Mouse (Mus musculus): Measurements from ENCODE around the gene Tubg2. TPM values are rescaled to one million over a fixed set of nuclear protein-coding genes. Genes with fewer than 3 reads are reported as not detected.
"Not testable (repeated sequence)": the region's sequence is repeated elsewhere in the genome, so short reads cannot be mapped to it uniquely, and the experiment has no call there.

The Tubg2 gene
- polyA plus RNA-seq, 1 experiment from 2014 or later = 9.4 TPM

DNA sequence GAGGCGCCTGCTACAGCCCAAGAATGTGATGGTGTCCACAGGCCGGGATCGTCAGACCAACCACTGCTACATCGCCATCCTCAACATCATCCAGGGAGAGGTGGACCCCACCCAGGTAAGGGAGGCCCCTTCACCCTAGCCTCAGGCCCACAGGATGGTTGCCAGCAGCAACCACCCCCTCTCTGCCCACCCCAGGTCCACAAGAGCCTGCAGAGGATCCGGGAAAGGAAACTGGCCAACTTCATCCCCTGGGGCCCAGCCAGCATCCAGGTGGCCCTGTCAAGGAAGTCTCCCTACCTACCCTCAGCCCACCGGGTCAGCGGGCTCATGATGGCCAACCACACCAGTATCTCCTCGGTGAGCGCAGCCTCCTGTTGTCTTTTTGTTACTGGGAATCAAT, 30.7 kb upstream of the Tubg2 start:
- H3K27ac ChIP-seq; H3K9me3 ChIP-seq; H3K9ac ChIP-seq; ATAC-seq (ENCODE audit: insufficient number of reproducible peaks, insufficient read depth, low FRiP score, low TSS enrichment); H3K27me3 ChIP-seq; H3K4me3 ChIP-seq; H3K4me2 ChIP-seq (replicated peaks): not testable (repeated sequence)
- H3K4me1 ChIP-seq = peaks cover 12% of the 10 kb centered on the region
- peaks cover 45% of the 10 kb centered on the region for H3K36me3 ChIP-seq
- 92% methylated on average over 9 of the region's 9 CpGs for WGBS

DNA sequence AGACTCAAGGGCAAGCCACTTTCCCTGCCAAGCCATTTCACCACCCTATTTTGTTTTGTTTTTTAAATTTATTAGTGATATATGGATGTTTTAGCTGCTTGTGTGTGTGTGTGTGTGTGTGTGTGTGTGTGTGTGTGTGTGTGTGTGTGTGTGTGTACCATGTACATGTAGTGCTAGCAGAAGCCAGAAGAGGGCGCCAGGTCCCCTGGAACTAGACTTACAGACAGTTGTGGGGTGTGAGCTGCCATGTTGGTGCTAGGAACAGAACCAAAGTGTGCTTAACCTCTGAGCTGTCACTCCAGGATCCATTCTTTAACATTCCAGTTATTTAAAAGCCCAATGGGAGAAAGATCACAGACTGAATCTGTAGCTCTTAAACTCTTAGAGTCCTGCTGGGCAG, 28.6 kb upstream of the Tubg2 start:
- Histone ChIP-seq H3K4me2 (replicated peaks) (no peak overlapping the region), H3K36me3 (peaks cover 45% of the 10 kb centered on the region), H3K9ac (no peak overlapping the region), H3K4me3 (no peak overlapping the region), H3K27ac (no peak overlapping the region), H3K27me3 (no peaks in the 10 kb centered on the region), H3K9me3 (no peaks in the 10 kb centered on the region), H3K4me1 (no peaks in the 10 kb centered on the region)
- no peak for ATAC-seq (ENCODE audit: insufficient number of reproducible peaks, insufficient read depth, low FRiP score, low TSS enrichment)
- 89% methylated on average over 1 of the region's 1 CpGs for WGBS

DNA sequence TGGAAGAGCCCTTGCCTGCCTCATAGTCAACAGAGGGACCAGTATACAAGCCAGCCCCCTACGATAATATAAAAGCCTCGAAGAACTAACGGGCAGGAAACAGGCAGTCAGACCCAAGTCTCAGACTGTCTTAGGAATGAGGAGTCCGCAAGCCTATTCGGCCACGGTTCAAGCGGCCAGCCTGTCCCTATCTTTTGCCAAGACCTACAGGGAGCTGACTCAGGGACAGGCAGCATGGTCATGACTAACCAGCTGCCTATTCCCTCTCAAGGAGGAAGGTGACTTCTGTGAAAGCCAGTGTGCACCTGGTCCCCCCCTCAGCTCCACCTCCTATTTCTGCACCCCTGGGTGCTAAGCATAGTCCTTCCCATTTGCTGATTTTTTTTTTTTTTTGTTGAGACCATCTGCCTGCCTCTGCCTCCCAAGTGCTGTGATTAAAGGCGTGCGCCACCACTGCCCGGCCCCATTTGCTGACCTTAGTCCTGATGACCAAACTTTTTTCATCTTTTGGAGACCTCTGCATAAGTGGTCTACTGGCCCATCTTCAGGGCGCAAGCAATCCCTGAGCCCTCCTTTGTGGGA, 26.6 kb upstream of the Tubg2 start:
- ATAC-seq (ENCODE audit: insufficient number of reproducible peaks, insufficient read depth, low FRiP score, low TSS enrichment) = no peak

DNA sequence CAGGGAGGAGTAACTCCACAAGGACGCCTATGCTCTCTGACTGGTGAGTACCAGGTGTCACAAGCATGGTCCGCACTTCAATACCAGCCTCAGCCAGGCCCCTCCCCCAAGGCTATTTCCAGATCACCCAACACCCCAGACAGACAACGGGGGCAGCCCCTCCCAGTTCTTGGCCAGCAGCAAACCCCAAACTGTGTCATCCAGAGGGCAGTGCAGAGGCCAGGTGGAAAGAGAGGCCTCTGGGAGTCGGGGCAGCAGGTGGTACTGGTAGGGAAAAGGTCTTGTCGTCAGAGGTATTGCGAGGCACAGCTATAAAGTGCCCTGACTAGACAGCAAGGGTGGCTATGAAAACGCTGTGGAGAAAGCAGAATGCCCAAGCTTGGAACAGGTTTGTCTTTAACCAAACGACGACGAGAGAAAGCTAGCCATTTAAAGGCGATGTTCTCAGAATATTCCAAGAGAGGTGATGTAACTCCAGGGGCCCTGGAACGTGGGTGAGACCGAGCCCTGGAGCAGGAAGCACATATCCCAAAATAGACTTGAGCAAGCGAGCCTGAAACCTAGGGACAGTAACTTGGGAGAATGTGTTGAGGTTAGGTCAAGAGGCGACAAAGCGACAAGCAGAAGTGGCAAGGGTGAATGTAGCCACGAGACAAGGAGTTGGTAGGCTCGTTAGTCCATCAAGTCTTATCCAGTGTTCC, 25.5 kb upstream of the Tubg2 start:
- Histone ChIP-seq H3K4me3 (no peak overlapping the region), H3K27ac (no peak overlapping the region), H3K9me3 (no peaks in the 10 kb centered on the region), H3K4me2 (replicated peaks) (no peak overlapping the region), H3K9ac (no peak overlapping the region), H3K27me3 (no peaks in the 10 kb centered on the region), H3K36me3 (peaks cover 19% of the 10 kb centered on the region), H3K4me1 (no peaks in the 10 kb centered on the region)
- 51% methylated on average over 18 of the region's 18 CpGs for WGBS
- no peak for ATAC-seq (ENCODE audit: insufficient number of reproducible peaks, insufficient read depth, low FRiP score, low TSS enrichment)

More for the DNA sequence above, 26.6 kb upstream of the Tubg2 start:
- H3K27ac ChIP-seq = no peak overlapping the region
- no peak overlapping the region for H3K4me2 ChIP-seq (replicated peaks)
- no peaks in the 10 kb centered on the region for H3K27me3 ChIP-seq
- no peaks in the 10 kb centered on the region for H3K4me1 ChIP-seq
- no peak overlapping the region for H3K4me3 ChIP-seq
- H3K36me3 ChIP-seq = peaks cover 26% of the 10 kb centered on the region
- no peaks in the 10 kb centered on the region for H3K9me3 ChIP-seq
- no peak overlapping the region for H3K9ac ChIP-seq
- WGBS = 83% methylated on average over 11 of the region's 11 CpGs

DNA sequence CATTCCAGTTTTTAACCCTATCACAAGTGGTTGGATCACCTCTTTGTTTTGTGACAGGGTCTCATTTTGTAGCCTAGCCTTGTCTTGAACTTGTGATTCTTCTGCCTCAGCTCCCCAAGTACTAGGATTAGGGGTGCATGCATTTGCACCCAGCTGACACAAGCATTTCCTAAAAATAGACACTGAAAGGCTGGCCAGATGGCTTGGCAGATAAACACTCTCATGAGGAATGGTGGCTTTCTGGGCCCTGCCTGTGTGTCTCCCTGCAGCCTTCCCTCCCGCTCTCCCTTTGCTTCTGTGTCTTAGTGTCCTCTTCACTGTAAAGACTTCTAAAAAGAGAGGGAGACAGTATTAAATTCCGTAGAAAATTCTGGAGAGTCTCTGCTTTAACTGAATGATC, 24.5 kb upstream of the Tubg2 start:
- ATAC-seq (ENCODE audit: insufficient number of reproducible peaks, insufficient read depth, low FRiP score, low TSS enrichment) = no peak
- Histone ChIP-seq H3K27ac (no peak overlapping the region), H3K4me3 (no peak overlapping the region), H3K9me3 (no peaks in the 10 kb centered on the region), H3K4me1 (no peaks in the 10 kb centered on the region), H3K4me2 (replicated peaks) (no peak overlapping the region), H3K9ac (no peak overlapping the region), H3K27me3 (no peaks in the 10 kb centered on the region), H3K36me3 (peaks cover 9% of the 10 kb centered on the region)
- 95% methylated on average over 2 of the region's 2 CpGs for WGBS

DNA sequence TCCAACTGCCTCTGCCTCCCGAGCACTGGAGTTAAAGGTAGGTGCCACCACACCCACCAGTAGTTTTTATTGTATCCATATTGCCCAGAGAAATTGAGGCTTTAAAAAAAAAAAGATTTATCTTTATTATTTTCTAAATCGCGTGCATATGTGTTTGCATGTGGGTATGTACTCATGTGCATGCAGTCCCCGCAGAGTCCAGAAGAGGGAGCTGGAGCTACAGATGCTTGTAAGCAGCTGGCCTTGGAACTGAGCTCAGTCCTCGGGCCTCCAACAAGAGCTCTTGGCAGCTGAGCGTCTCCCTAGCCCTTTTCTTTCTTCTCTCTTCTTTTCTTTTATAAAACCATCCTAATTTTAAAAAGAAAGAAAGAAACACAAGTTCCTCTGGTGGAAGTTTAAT, 24.0 kb upstream of the Tubg2 start:
- Histone ChIP-seq H3K4me2 (replicated peaks) (no peak overlapping the region), H3K9ac (no peak overlapping the region), H3K4me1 (no peaks in the 10 kb centered on the region), H3K4me3 (no peak overlapping the region), H3K9me3 (no peaks in the 10 kb centered on the region), H3K27me3 (no peaks in the 10 kb centered on the region), H3K27ac (no peak overlapping the region), H3K36me3 (peaks cover 4% of the 10 kb centered on the region)
- 86% methylated on average over 6 of the region's 6 CpGs for whole genome bisulfite sequencing
- no peak for ATAC-seq (ENCODE audit: insufficient number of reproducible peaks, insufficient read depth, low FRiP score, low TSS enrichment)

DNA sequence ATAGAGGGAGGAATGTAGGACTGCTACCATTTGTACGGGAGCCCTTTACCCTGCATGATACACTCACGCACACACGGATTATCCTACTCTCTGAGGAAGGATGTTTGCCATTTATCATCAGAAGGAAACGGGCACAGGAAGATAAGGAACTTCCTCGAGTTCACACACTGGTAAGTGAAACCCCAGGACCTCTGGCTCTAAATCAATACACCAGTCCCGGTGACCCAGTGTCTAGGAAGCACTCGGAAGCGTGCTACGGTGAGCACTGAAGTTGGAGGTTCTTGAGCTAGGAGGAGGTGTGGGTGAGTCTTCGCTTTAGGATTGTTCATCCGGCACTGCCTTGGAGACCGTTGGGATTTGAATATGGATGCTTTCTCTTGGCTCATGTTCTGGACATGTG, 22.7 kb upstream of the Tubg2 start:
- H3K4me2 ChIP-seq (replicated peaks) = no peak overlapping the region

DNA sequence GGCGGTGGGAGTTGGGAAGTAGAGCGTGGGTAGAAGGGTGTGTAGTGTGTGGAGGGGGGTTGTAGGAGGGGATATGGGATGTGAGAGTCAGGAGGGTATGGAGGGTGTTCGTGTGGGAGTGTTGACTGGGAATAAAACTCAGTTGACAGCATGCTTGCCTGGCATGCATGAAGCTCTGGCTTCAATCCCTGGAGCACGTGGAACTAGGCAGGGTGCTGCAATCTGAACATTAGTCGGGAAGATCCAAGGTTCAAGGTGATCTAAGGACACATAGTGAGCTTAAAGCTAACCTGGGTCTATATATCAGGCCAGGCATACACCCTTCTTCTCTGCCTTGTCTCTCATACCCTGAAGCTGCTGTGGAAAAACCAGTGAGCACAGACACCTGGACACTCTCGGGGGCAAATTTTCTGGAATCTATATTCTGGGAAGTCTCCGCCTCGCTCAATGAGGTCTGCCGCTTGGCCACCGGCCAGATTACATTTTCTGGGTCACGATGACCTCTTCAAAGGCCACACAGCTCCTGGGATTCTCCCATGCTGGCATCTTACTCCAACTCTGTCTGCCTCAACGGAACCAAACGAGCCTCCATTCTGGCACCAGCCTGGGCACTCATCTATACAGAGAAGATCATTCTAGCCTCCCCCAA, 21.4 kb upstream of the Tubg2 start:
- Histone ChIP-seq H3K27me3 (no peaks in the 10 kb centered on the region), H3K4me1 (no peaks in the 10 kb centered on the region), H3K4me2 (replicated peaks) (no peak overlapping the region), H3K9ac (no peak overlapping the region), H3K9me3 (no peaks in the 10 kb centered on the region), H3K4me3 (no peak overlapping the region), H3K27ac (no peak overlapping the region), H3K36me3 (no peaks in the 10 kb centered on the region)
- ATAC-seq (ENCODE audit: insufficient number of reproducible peaks, insufficient read depth, low FRiP score, low TSS enrichment) = no peak
- WGBS = 80% methylated on average over 13 of the region's 13 CpGs

More for the DNA sequence above, 22.7 kb upstream of the Tubg2 start:
- Histone ChIP-seq H3K9me3 (no peaks in the 10 kb centered on the region), H3K9ac (no peak overlapping the region), H3K27me3 (no peaks in the 10 kb centered on the region), H3K4me1 (no peaks in the 10 kb centered on the region), H3K36me3 (no peaks in the 10 kb centered on the region), H3K4me3 (no peak overlapping the region), H3K27ac (no peak overlapping the region)
- no peak for ATAC-seq (ENCODE audit: insufficient number of reproducible peaks, insufficient read depth, low FRiP score, low TSS enrichment)
- 86% methylated on average over 12 of the region's 12 CpGs for WGBS

DNA sequence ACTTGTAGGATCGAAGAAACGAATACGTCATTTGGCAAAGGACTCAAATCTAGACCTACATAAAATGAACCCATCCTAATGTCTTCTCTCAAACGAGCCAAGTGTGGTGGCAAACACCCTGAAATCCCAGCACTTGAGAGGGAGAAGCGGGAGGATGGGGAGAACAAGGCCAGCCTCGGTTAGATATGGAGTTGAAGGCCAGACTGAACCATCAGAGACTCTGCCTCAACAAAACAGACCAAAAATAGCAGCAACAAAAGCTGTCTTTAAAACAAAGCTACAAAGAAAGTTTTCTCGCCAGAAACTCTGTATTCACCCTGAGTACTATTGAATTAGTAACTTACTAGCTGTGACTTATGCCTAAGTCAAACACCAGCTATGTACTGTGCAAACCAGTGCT, 18.7 kb upstream of the Tubg2 start:
- WGBS = 80% methylated on average over 7 of the region's 7 CpGs
- Histone ChIP-seq H3K4me1 (peaks cover 7% of the 10 kb centered on the region; the same call in 1 of the 2 replicates), H3K27ac (no peak overlapping the region), H3K4me2 (replicated peaks) (no peak overlapping the region), H3K4me3 (no peak overlapping the region), H3K27me3 (peaks cover 8% of the 10 kb centered on the region), H3K9ac (no peak overlapping the region), H3K36me3 (no peaks in the 10 kb centered on the region), H3K9me3 (no peaks in the 10 kb centered on the region)
- ATAC-seq (ENCODE audit: insufficient number of reproducible peaks, insufficient read depth, low FRiP score, low TSS enrichment) = no peak

DNA sequence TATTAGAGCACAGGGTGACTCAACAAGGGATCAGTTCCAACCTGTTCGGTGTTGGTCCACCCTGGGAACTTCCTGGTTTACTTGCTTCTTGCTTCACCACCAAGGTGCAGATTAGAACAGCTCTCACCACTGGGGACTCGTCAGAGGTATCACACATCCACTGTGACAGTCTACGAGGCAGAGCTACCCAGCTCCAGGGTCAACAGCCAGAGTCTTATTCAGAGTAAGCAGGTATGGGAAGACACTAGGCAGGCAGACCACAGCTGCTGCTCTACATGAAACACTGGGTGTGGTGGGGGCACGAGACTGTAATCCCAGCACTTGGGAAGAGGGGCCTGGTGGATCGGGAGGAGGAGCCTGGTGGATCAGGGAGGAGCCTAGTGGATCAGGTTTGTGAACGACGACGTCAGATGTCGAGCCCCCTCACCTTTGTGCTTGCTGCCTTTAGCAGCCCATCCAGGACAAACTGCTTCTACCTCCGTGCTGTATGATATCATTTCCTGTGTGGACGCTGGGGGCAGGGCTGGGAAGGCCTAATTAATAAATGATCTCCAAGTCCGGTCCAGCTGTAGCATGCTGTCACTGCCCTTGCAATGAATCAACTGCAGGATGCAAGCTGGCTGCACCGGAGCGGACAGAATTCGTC, 17.0 kb upstream of the Tubg2 start:
- Histone ChIP-seq H3K36me3 (no peaks in the 10 kb centered on the region), H3K4me1 (peaks cover 10% of the 10 kb centered on the region; the same call in 1 of the 2 replicates), H3K27ac (no peak overlapping the region), H3K4me2 (replicated peaks) (peak overlapping the region; percentile 21; the same call in 1 of the 2 replicates), H3K4me3 (no peak overlapping the region), H3K9ac (no peak overlapping the region), H3K9me3 (no peaks in the 10 kb centered on the region), H3K27me3 (peaks cover 8% of the 10 kb centered on the region)
- 29% methylated on average over 15 of the region's 15 CpGs for WGBS
- peak; percentile 42; the same call in 1 of the 2 replicates for ATAC-seq (ENCODE audit: insufficient number of reproducible peaks, insufficient read depth, low FRiP score, low TSS enrichment)

DNA sequence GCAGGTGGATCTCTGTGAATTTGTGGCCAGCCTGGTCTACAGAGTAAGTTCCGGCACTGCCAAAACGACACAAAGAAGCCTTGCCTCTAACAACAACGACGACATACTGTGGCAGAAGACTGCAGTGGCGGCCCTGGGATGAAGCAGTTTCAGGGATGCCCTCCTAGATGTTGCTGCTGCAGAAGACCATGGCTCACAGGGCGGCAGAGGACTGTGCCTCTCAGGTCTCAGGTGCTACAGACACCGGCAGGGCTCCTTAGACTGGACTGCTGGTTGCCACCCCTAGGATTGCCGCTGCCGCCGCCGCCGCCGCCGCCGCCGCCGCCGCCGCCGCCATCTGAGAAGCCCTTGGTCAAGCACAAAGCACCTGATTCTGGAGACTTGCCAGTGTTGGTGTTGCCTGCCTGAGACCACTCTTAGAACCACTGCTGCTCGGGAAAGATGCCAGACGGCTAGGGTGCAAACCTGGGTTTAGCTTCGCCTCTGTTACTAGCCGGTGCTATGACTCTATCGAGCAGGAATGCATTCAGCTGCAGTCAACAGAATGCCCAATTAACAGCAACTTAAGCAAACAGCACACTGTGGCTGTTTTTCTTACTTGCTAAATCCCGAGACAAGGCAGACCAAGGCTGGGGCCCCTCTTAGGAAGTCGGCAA, 15.4 kb upstream of the Tubg2 start:
- Histone ChIP-seq H3K9me3 (no peaks in the 10 kb centered on the region), H3K27ac (no peak overlapping the region), H3K4me2 (replicated peaks) (peak overlapping the region; percentile 42), H3K9ac (no peak overlapping the region), H3K36me3 (no peaks in the 10 kb centered on the region), H3K27me3 (peaks cover 8% of the 10 kb centered on the region), H3K4me1 (peaks cover 14% of the 10 kb centered on the region; the same call in 1 of the 2 replicates), H3K4me3 (peak overlapping the region; percentile 23)
- ATAC-seq (ENCODE audit: insufficient number of reproducible peaks, insufficient read depth, low FRiP score, low TSS enrichment) = no peak
- 44% methylated on average over 27 of the region's 27 CpGs for WGBS
